19 mouse cellular contexts compared by ENCODE assay signal in the genomic region with DNA sequence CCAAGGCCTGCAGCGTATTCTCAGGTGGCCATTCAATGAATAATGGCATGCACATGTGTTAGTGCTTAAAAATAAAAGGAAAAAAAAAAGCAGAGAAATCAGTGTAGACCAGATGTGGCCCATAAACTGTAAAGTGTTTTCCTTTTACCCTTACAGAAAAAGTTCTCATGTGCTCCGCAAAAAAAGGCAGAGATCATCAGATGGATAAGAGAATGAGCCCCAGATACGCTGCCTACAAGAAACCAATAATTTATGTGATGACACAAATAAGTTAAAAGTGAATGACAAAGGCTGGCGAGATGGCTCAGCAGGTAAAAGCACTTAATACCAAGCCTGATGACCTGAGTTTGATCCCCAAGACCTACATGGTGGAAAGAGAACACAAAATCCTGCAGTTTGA.
"Had no signal": no experiment of that assay in that cellular context is flagged by ENCODE, and none has a peak within 500 bp of the region (broad histone marks: within the 10 kb centered on the region; RNA-seq: fewer than 3 reads in every experiment).

No protein-coding gene starts in this region.

- H3K27ac ChIP-seq: kidney, postnatal 0 days; layer of hippocampus, adult 2 months; limb, embryonic 13.5 days; liver, embryonic 13.5 days; neural tube, embryonic 12.5 days; neural tube, embryonic 15.5 days; stomach, embryonic 15.5 days had no signal

- DNase-seq: kidney, adult 2 months; kidney, postnatal 25 days; layer of hippocampus, adult 9-11 months; liver, embryonic 13.5 days; lung, adult 2 months; lung, postnatal 14 days; midbrain, embryonic 14.5 days; right cerebral cortex, postnatal 25 days; spleen, adult 18-20 months; thymus, postnatal 25 days had no signal

- H3K4me2 ChIP-seq: limb, embryonic 13.5 days; liver, embryonic 13.5 days; midbrain, embryonic 11.5 days; neural tube, embryonic 12.5 days; neural tube, embryonic 15.5 days; stomach, embryonic 15.5 days had no signal

- H3K4me3 ChIP-seq: layer of hippocampus, adult 2 months; limb, embryonic 13.5 days; liver, embryonic 13.5 days; megakaryocyte, embryonic 14.5 days; neural tube, embryonic 12.5 days; neural tube, embryonic 15.5 days; stomach, embryonic 15.5 days had no signal

- ATAC-seq: intestine, postnatal 0 days had no signal

- H3K4me1 ChIP-seq: limb, embryonic 13.5 days; liver, embryonic 13.5 days; megakaryocyte, embryonic 14.5 days; neural tube, embryonic 12.5 days; neural tube, embryonic 15.5 days; stomach, embryonic 15.5 days had no signal

- H3K27me3 ChIP-seq: limb, embryonic 13.5 days; liver, embryonic 13.5 days; neural tube, embryonic 12.5 days; neural tube, embryonic 15.5 days; stomach, embryonic 15.5 days had no signal

- H3K9me3 ChIP-seq: liver, embryonic 13.5 days; megakaryocyte, embryonic 14.5 days; neural tube, embryonic 12.5 days; neural tube, embryonic 15.5 days; stomach, embryonic 15.5 days had no signal

- H3K36me3 ChIP-seq: limb, embryonic 13.5 days; liver, embryonic 13.5 days; neural tube, embryonic 12.5 days; neural tube, embryonic 15.5 days; stomach, embryonic 15.5 days had no signal

- H3K9ac ChIP-seq: limb, embryonic 13.5 days; liver, embryonic 13.5 days; neural tube, embryonic 12.5 days; neural tube, embryonic 15.5 days; stomach, embryonic 15.5 days had no signal
